Mouse (Mus musculus) gonadal fat pad, adult 2 months (tissue): ENCODE data around the gene Plp1. TPM values are rescaled to one million over a fixed set of nuclear protein-coding genes. Genes with fewer than 3 reads are reported as not detected.

Experiments
- DNase-seq: peaks from one replicate; pipeline ENCODE4 v3.0.0-alpha.2; 2012; ENCODE audit warnings: low read depth
- polyA plus RNA-seq: library from polyadenylated mRNA; depleted of rRNA; stranded (reverse); fragments of >200 nt; gene quantifications from 2 replicates; pipeline ENCODE4 v1.2.3, GENCODE M21; 2012; rRNA removed

Plp1 gene
- polyA plus RNA-seq: 3.4 and 4.7 TPM in 2 replicates

DNA sequence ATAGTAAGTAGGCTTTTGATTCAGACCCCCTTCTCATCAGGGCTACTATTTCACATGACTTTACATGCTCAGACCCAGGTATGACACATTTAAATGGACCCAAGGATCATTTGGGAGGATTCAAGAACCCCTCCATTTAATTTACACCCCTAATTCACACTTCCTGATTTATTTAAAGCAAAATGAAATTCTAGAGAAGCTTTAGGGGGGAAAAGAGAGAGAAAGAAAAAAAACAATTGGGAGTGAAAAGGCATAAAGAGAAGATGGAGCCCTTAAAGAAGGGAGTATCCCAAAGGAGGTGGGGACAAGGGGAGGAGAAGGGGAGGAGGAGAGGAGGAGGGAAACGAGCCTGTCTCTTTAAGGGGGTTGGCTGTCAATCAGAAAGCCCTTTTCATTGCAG is at the start of gene Plp1:
Gene Plp1, plus strand, starts transcription at position 301 of the 400 bp plus-strand sequence.
- DNase-seq: no peak

DNA sequence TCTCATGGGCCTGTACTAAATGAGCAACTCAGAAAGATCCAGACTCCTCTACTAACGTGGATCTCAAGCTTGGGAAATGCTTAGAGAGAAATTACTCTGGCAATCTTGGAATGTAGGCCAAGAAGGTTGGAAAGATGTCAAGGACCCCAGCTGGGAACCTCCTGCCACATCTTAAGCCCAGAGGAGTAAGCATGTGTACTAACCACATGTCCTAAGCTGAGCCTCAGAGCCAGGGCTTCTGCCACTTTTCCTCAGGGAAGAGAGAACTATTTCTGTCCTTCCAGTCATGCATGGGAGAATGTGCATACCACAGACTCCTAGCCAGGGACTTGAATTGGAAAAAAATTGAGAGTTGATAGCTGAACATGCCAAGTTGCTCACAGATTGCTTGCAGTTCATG is 49.4 kb upstream of the Plp1 start:
- no peak for DNase-seq

DNA sequence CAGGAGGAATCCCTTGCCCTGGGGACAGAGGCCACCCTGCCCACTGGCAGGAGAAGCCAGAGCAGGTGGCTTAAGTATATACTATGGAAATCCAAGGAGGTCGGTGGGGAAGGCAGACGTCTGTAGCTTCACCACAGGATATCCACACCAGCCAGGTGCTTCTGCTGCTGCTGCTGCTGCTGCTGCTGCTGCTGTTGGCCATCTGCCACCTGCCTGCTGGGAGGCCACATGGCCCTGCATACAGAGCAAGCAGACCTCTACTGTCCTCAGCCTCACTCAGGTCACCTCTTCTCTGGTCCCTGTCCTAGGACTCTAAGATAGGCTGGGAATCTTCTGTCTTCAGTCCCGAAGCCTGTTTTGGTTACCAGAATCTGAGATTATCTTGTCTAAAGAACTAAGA is 44.4 kb upstream of the Plp1 start:
- no peak for DNase-seq

GRCm38 (mm10) chrX:136779262-136779661 is 43.2 kb upstream of the Plp1 start:
- DNase-seq: no peak

DNA sequence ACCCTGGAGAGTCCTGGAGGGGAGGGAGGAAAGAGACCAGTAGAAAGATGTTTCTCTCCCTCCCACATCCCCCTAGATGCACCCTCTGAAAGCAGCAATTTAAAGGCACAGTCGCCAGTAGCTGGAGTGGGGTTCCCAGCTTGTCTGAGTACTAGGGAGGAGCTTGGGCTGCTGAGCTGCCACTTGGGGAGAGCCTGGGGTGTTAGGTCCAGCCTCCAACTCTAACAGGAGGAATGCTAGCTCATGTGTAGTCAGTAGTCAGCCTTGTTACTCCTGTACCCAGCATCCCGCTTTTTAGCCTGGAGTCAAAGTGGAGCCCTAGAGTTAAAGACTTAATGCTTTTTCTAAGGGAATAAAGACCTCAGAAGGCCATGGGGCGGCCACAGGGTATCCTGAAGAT is 42.4 kb upstream of the Plp1 start, which contains the start of gene Glra4:
Gene Glra4, minus strand, starts transcription at position 101 of the 400 bp plus-strand sequence.
- no peak for DNase-seq

GRCm38 (mm10) chrX:136789446-136789845 is 33.0 kb upstream of the Plp1 start:
- DNase-seq: no peak

- DNase-seq: no peak
Measured at GRCm38 (mm10) chrX:136797223-136797622, 25.2 kb upstream of the Plp1 start.

- DNase-seq: no peak
Measured at GRCm38 (mm10) chrX:136819752-136820151, 2.7 kb upstream of the Plp1 start.

- DNase-seq: no peak
Measured at GRCm38 (mm10) chrX:136820250-136820649, 2.2 kb upstream of the Plp1 start.

DNA sequence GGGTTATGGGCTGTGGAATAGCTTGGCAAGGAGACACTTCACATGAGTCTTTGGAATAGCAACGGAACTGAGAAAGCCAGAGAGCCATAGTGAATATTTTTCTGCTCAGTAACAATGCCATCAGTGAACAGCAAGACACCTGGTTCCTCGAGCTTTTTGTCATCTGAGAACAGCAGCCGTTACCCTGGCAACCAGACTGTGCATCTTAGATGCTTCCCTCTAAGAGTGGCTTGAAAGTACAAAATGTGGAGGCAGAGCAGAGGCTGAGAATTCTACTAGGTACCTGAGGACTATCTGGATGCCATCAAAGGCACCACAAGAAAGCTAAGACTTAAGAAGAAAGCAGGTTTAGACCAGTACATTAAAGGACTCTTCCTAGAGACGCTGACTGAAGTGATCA is 2.5 kb downstream of the Plp1 start:
- no peak for DNase-seq

DNA sequence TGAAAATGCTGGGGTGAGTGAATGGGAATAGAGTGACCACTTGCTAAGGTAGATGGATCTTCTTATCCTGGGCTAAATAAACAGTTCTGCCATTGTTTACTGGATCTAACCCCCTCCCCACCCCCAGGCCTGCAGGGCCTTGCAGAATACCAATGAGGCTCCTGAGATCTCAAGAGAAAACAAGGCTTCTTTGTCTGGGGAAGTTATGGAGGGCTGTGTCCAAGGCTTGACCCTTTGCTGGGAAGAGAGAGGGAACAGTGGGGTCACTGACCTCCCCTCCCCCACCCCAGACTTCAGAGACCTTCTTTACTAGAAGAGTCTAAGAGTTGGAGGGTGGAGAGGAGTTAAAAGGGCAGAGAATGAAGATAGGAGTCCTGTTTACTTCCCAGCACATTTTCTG is 6.1 kb downstream of the Plp1 start:
- DNase-seq: no peak

DNA sequence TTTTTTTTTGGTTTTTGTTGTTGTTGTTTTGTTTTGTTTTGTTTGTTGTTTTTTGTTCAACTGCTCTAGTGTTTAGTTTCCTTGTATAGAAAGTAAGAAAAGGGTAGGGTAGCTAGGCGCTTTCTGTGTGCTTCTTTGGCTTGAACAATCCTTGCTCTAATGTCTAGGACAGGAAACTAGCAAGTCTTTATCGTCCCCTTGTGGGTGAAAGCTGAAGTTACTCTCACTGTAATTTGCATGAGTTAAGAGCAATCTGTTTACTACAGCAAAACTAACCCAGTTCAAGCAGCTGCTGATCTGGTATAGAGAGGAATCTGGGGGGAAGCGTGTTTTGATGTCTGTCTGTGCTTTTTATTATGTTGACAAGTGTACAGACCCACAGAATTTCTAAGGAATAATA is 27.8 kb downstream of the Plp1 start:
- DNase-seq: no peak

GRCm38 (mm10) chrX:136868061-136869040 is 45.9 kb downstream of the Plp1 start, which contains the start of gene Rab9b:
TSS of gene Rab9b (minus strand) at chrX:136868755.
- DNase-seq: no peak

Other genes starting within 250 kb of the Plp1 start
- gene Tceal3, start 231.8 kb upstream of the Plp1 start, polyA plus RNA-seq: 9.5 and 14.9 TPM in 2 replicates
- 2.9 and 3.8 TPM in 2 replicates for gene Tceal1, start 114.7 kb upstream of the Plp1 start, polyA plus RNA-seq
- 176 and 232 TPM in 2 replicates for gene Morf4l2, start 79.0 kb upstream of the Plp1 start, polyA plus RNA-seq
- gene Glra4, start 42.5 kb upstream of the Plp1 start, polyA plus RNA-seq: not detected in 2 replicates
- gene Rab9b, start 46.1 kb downstream of the Plp1 start, polyA plus RNA-seq: 0.08 and 0.27 TPM in 2 replicates
- gene H2bfm, start 104.7 kb downstream of the Plp1 start, polyA plus RNA-seq: not detected in 2 replicates
- gene Tmsb15b2, start 152.8 kb downstream of the Plp1 start, polyA plus RNA-seq: not detected in 2 replicates
- 0.58 and 0.79 TPM in 2 replicates for gene Tmsb15l, start 154.2 kb downstream of the Plp1 start, polyA plus RNA-seq
- gene Tmsb15b1, start 154.2 kb downstream of the Plp1 start, polyA plus RNA-seq: 1.8 and 2.7 TPM in 2 replicates
- 1.3 and 2.4 TPM in 2 replicates for gene Zcchc18, start 170.5 kb downstream of the Plp1 start, polyA plus RNA-seq
- 3.8 and 5.6 TPM in 2 replicates for gene Slc25a53, start 215.6 kb downstream of the Plp1 start, polyA plus RNA-seq
- gene Fam199x, start 226.9 kb downstream of the Plp1 start, polyA plus RNA-seq: 1.3 and 1.7 TPM in 2 replicates